Mouse (Mus musculus): Measurements from ENCODE around the gene Atf2.

DNA sequence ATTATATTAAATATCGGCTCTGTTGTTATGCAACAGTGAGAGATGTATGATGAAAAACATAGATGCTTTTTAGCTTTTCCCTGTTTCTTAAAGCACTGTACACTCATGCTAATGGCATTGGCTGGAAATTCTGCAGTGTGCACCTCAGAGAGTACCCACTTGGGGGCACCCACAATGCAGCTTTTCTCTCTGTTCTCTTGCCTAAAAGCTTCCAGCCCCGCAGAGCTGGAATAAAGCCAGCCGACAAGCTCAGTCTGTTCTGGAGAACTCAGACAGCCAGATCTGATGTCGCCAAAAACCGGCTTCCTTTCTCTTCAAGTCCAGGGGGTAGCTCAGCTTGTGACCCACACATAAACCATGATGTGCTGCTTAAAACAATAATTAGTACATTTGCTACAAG is 32.6 kb upstream of the Atf2 start:
- TF ChIP-seq GATA1 (IDR thresholded peaks at IDR 0.05; ENCODE audit: borderline replicate concordance, low read length) = no peak
- no peak for TF ChIP-seq FLI1 (IDR thresholded peaks at IDR 0.05; ENCODE audit: low read length)

Data from megakaryocyte, embryonic 14.5 days (primary cell).